Mouse (Mus musculus) kidney, embryonic 15.5 days (tissue): ENCODE results near the gene Umad1. TPM values are rescaled to one million over a fixed set of nuclear protein-coding genes. Genes with fewer than 3 reads are reported as not detected.
"Not testable (repeated sequence)": the region's sequence is repeated elsewhere in the genome, so short reads cannot be mapped to it uniquely, and the experiment has no call there.

ENCODE experiments used
- ATAC-seq: fragments of 200-750 bp; cut with Nextera tagmentation; replicated peaks from 2 replicates; pipeline ENCODE4 v1.8.0; 2017; ENCODE audit warnings: moderate TSS enrichment; ENCODE audit not compliant: low FRiP score
- H3K27ac ChIP-seq: fragments of 300-500 bp; sonication (generic); 2 replicates; pipeline ENCODE4 v1.5.1; 2015; ENCODE audit warnings: mild to moderate bottlenecking, inconsistent platforms
- H3K27me3 ChIP-seq: fragments of 300-500 bp; sonication (generic); 2 replicates; pipeline ENCODE4 v1.6.1; 2015; ENCODE audit warnings: inconsistent platforms
- H3K36me3 ChIP-seq: fragments of 300-500 bp; sonication (generic); 2 replicates; pipeline ENCODE4 v1.6.1; 2015; ENCODE audit warnings: inconsistent platforms
- H3K4me1 ChIP-seq: fragments of 300-500 bp; sonication (generic); 2 replicates; pipeline ENCODE4 v1.6.1; 2015; ENCODE audit warnings: inconsistent platforms
- H3K4me2 ChIP-seq: fragments of 300-500 bp; sonication (generic); 2 replicates; pipeline ENCODE4 v1.6.1; 2015; ENCODE audit warnings: moderate library complexity, mild to moderate bottlenecking, inconsistent platforms
- H3K4me3 ChIP-seq: fragments of 300-500 bp; sonication (generic); replicated peaks from 2 replicates; pipeline ENCODE4 v1.5.1; 2015; ENCODE audit warnings: mild to moderate bottlenecking, inconsistent platforms
- H3K9ac ChIP-seq: fragments of 300-500 bp; sonication (generic); 2 replicates; pipeline ENCODE4 v1.6.1; 2015; ENCODE audit warnings: mild to moderate bottlenecking, inconsistent platforms
- H3K9me3 ChIP-seq: fragments of 300-500 bp; sonication (generic); replicated peaks from 2 replicates; pipeline ENCODE4 v1.6.1; 2016; ENCODE audit warnings: inconsistent platforms
- WGBS: fragments of 180-500 bp; shearing (Covaris S2); methylation state at CpG from one replicate; pipeline ENCODE4 v1.1.7; 2015; ENCODE audit warnings: mixed read lengths; 5-methylcytosine and 5-hydroxymethylcytosine counted together
- polyA plus RNA-seq: library from polyadenylated mRNA; unstranded; fragments of >200 nt; fragmentation: Nextera tagmentation; extraction: Ambion mirVana; gene quantifications from 2 replicates; pipeline ENCODE4 v1.2.1, GENCODE M21; 2015

Gene Umad1
- polyA plus RNA-seq, 1 experiment from 2014 or later, result 24.4 TPM

DNA sequence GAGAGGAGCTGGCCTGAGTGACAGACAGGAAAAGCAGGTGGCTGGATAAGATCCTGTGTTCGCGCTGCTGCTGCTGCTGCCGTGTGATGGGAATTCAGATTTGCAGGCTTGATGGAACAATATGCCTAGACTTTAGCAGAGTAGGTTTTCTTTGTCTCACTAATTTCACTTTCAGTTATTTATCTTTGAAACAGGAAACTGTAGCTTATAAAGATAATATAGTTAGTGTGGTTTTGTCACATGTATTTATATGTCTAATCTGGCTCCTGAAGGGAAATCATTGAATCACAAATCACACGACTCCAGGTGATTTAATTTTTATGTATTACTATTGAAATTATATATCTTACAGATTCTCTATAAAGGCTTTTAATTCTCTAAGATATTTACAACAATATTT is 24.2 kb downstream of the Umad1 start:
- H3K9me3 ChIP-seq, result no peaks in the 10 kb centered on the region
- 86% methylated on average over 4 of the region's 4 CpGs for WGBS
- ATAC-seq, result no peak

GRCm38 (mm10) chr6:8285401-8285960 is 26.4 kb downstream of the Umad1 start:
- Histone ChIP-seq H3K36me3 (no peaks in the 10 kb centered on the region), H3K27me3 (no peaks in the 10 kb centered on the region), H3K4me1 (no peaks in the 10 kb centered on the region), H3K9me3 (no peaks in the 10 kb centered on the region), H3K4me3 (no peak overlapping the region), H3K4me2 (no peak overlapping the region), H3K27ac (no peak overlapping the region), H3K9ac (no peak overlapping the region)
- 56% methylated on average over 3 of the region's 3 CpGs for WGBS
- no peak for ATAC-seq

More for the DNA sequence above, 24.2 kb downstream of the Umad1 start:
- Histone ChIP-seq H3K36me3 (0 out of 2 replicates have a peak, but pooled peaks cover 2% of the 10 kb centered on the region), H3K9ac (no peak overlapping the region), H3K27ac (no peak overlapping the region), H3K4me1 (no peaks in the 10 kb centered on the region), H3K27me3 (no peaks in the 10 kb centered on the region), H3K4me3 (no peak overlapping the region), H3K4me2 (no peak overlapping the region)

DNA sequence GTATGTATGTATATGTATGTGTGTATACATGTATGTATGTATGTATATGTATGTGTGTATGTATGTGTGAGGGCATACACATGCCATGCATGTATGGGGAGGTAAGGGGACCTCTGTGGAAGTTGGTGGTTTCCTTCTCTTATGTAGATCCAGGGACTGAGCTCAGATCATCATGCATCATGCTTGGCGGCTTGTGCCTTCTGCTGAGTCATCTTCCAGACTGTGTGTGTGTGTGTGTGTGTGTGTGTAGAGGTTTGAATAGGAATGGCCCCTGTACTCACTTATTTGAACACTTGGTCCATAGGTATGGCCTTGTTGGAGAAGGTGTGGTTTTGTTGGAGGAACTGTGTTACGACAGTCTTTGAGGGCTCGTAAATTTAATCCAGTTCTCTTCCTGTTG is 27.1 kb downstream of the Umad1 start:
- Histone ChIP-seq H3K27ac (no peak overlapping the region), H3K9me3 (no peaks in the 10 kb centered on the region), H3K9ac (no peak overlapping the region), H3K27me3 (no peaks in the 10 kb centered on the region), H3K4me2 (no peak overlapping the region), H3K36me3 (no peaks in the 10 kb centered on the region), H3K4me3 (no peak overlapping the region), H3K4me1 (no peaks in the 10 kb centered on the region)
- ATAC-seq, result no peak
- WGBS, result 88% methylated on average over 3 of the region's 3 CpGs

GRCm38 (mm10) chr6:8288755-8289580 is 29.9 kb downstream of the Umad1 start:
- no peak for ATAC-seq
- no peak overlapping the region for H3K4me3 ChIP-seq

DNA sequence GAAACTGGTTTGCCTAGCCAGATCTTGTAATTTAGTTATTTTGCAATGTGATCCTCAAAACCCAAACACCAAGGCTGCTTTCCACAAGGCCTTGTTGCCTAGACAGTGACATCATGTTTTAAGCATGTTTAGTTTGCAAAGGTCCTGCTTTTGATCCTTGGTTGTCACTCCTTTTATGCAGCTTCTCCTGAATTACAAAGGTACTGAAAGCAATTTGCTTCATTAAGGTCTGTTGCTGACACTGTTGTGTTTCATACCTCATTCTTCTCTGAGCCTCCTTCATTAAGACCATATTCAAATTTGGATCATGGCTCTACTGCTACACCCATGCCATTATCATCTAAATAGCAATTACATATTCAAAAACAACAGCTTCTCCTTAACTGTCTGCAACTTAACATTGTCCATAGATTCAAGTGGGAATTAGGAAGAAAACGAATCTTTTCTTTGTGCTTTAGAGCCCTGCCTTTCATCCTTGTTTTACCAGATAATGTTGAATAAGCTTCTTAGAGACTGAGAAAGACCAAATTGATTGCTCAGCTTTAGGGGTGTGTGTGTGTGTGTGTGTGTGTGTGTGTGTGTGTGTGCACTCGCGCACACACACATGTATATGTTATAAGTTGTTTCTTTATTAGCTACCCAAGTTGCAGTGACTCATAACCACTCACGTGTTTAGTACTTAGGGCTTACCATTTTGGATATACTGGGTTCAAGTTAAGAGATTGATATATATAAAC is 35.1 kb downstream of the Umad1 start:
- 84% methylated on average over 4 of the region's 4 CpGs for WGBS
- Histone ChIP-seq H3K27ac (no peak overlapping the region), H3K4me3 (no peak overlapping the region), H3K4me1 (no peaks in the 10 kb centered on the region), H3K9ac (no peak overlapping the region), H3K9me3 (no peaks in the 10 kb centered on the region), H3K36me3 (no peaks in the 10 kb centered on the region), H3K27me3 (no peaks in the 10 kb centered on the region), H3K4me2 (no peak overlapping the region)
- ATAC-seq, result no peak

More at GRCm38 (mm10) chr6:8288755-8289580, 29.9 kb downstream of the Umad1 start:
- Histone ChIP-seq H3K9ac (no peak overlapping the region), H3K27me3 (no peaks in the 10 kb centered on the region), H3K9me3 (no peaks in the 10 kb centered on the region), H3K4me1 (no peaks in the 10 kb centered on the region), H3K27ac (no peak overlapping the region), H3K4me2 (no peak overlapping the region), H3K36me3 (no peaks in the 10 kb centered on the region)
- 83% methylated on average over 4 of the region's 4 CpGs for WGBS

DNA sequence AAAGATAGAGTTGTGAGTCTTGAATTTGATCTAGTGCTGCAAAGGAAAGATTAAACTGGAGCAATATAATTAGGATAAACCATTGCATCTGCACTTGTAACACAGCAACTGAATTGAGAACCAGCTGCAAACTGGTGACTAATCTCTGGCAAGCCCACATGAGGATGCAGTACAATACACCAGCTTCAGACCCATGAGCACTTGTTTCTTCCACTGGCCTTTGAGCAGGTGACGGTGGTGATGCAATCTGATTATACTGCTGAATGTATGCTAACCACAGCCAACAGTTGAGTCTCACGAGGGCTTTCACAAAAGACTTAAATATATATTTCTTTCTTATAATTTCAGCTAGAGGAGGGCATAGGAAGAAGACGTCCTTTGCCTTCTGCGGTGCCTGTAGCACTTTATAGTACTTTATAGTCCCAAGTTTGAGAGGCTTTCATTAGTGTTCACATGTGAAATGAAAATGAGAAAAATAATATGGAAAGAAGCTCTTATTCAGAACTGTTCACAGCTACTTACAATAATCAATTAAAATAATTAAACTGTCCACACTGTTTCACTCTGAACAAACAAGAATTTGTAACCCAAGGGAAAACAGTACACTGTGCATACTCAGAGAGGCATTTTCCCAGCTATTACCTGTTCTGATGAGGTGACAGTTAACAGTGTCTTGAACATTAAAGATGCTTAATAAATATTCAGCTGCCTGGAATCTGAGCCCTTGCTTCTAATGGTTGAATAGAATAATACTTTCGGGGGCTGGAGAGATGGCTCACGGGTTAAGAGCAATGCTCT is 40.2 kb downstream of the Umad1 start:
- no peak for ATAC-seq
- WGBS, result 91% methylated on average over 6 of the region's 6 CpGs
- H3K4me2 ChIP-seq, result no peak overlapping the region
- no peaks in the 10 kb centered on the region for H3K9me3 ChIP-seq
- H3K4me3 ChIP-seq, result no peak overlapping the region
- H3K27ac ChIP-seq, result no peak overlapping the region
- no peaks in the 10 kb centered on the region for H3K4me1 ChIP-seq
- no peaks in the 10 kb centered on the region for H3K27me3 ChIP-seq
- H3K9ac ChIP-seq, result no peak overlapping the region
- H3K36me3 ChIP-seq, result no peaks in the 10 kb centered on the region

DNA sequence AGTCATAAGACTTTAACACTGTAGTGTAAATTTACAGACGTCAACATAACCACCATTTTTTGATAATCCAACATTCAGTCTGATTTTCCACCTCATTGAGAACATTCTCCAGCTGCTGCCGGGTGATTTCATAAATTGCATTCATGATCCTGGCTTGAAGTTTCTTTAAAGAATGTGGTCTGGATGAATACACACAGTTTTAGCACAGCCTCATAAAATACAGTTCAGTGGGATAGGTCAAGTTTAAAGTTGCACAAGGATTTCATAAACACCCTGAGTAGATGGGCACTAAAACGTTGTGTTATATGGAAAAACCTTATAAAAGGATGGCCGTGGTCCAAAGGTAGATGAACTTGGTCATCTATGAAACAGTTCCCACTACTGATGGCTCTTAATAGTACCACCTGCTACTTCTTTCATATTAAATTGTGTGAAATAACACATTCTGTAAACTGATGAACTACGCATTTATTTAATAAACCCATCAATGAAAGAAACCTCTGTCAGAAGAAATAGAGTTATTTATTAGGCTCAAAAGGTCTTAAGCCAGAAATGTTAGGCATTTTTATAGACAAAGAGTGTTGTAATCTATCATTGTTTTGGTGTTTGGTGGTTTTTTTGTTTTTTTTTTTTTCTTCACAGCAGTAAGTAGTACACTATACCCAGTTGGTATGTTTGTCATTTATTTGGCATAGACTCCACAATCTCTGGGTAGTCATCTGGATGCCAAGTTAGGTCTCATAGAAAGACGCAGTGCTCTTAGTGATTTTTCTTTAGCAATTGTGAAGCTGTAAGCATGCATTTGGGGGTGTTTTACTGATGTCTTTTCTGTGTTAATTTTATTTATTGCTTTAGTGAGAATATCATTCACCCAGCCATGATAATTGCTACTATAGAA is 49.0 kb downstream of the Umad1 start:
- Histone ChIP-seq H3K9ac (no peak overlapping the region), H3K27ac (no peak overlapping the region), H3K27me3 (no peaks in the 10 kb centered on the region), H3K9me3 (no peaks in the 10 kb centered on the region), H3K36me3 (no peaks in the 10 kb centered on the region), H3K4me2 (no peak overlapping the region), H3K4me1 (no peaks in the 10 kb centered on the region), H3K4me3 (no peak overlapping the region)
- no peak for ATAC-seq
- 69% methylated on average over 6 of the region's 6 CpGs for WGBS

DNA sequence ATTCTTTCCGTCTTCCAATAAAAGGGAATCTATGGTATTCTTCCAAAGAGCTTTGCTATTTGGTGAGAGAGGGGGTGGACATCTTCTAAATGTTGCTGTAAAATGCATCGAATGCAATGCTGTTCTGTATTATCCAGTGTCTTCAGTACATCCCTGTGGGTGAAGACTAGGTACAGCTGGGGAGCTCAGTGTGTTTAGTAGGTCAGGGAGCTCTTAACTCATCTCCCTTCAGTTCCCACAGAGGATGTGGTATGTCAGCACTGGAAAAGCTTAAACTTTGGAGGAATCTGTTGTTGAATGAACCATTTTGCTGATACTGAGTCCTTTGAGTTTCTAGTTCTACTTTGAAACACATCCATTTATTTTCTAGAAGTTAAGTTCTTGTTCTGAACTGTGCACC is 53.5 kb downstream of the Umad1 start:
- ATAC-seq, result no peak
- no peak overlapping the region for H3K4me2 ChIP-seq
- no peaks in the 10 kb centered on the region for H3K36me3 ChIP-seq
- H3K9ac ChIP-seq, result no peak overlapping the region
- no peaks in the 10 kb centered on the region for H3K4me1 ChIP-seq
- no peak overlapping the region for H3K27ac ChIP-seq
- H3K9me3 ChIP-seq, result no peaks in the 10 kb centered on the region
- H3K4me3 ChIP-seq, result no peak overlapping the region
- WGBS, result 86% methylated on average over 2 of the region's 2 CpGs
- no peaks in the 10 kb centered on the region for H3K27me3 ChIP-seq

DNA sequence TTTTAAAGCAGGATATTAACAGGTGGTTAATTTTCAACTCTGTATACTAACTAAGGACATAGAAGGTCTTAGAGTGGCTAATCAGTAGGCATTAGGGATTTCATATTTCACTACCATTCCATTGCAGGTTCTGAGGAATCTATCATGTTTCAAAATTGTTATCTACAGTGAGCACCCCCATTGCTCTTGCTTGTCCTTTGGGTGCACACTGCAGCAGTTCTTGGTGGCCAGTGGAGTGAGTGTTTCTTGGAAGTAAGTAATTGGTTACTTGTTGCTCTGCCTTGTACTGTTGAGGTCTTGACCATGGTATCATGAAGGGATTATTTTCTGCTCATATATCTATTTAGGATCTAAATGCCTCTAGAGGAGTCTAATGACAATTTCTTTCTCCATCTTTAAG is 57.1 kb downstream of the Umad1 start:
- ATAC-seq, result no peak
- Histone ChIP-seq H3K4me2 (no peak overlapping the region), H3K27ac (no peak overlapping the region), H3K4me1 (no peaks in the 10 kb centered on the region), H3K36me3 (no peaks in the 10 kb centered on the region), H3K4me3 (no peak overlapping the region), H3K9me3 (no peaks in the 10 kb centered on the region), H3K9ac (no peak overlapping the region), H3K27me3 (no peaks in the 10 kb centered on the region)

DNA sequence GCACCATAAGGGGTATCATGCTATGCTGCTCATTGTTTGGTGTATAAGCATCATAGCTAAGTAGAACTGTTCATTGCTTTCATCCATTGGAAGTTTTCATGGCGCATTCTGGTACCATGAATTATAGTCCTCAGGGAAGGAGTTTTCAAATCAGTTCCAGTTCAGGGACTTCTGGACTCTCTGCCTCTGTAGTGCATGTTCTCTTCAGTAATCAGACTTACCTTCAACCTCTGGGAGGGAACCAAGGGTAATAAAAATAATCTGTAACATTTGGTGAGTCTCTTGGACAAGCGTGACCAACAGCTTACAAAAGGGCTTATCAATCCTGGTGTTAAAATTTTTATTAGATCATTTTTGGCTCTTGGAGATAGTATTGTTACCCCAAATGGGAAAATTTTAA is 60.5 kb downstream of the Umad1 start:
- no peak overlapping the region for H3K4me3 ChIP-seq
- H3K27ac ChIP-seq, result no peak overlapping the region
- WGBS, result 81% methylated on average over 2 of the region's 2 CpGs
- no peaks in the 10 kb centered on the region for H3K27me3 ChIP-seq
- no peaks in the 10 kb centered on the region for H3K4me1 ChIP-seq
- no peak overlapping the region for H3K9ac ChIP-seq
- ATAC-seq, result no peak
- H3K4me2 ChIP-seq, result no peak overlapping the region
- H3K36me3 ChIP-seq, result no peaks in the 10 kb centered on the region
- no peaks in the 10 kb centered on the region for H3K9me3 ChIP-seq

DNA sequence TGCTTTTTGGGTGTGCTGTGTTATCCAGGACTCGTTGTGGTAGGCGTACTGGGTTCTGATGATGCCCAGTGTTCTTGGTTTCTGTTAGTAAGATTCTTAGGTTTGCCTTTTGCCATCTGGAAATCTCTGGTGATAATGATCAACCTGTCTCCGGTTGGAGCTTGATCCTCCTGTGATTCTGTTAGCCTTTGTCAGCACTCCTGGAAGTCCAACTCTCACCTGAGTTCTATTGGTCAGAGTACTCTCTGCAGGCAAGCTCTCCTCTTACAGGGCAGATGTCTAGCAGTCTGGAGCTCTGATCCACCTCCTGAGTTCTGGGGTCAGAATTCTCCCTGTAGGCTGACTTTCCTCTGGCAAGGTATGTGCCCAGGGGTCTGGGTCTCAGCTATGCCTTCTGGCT is 72.4 kb downstream of the Umad1 start:
- H3K36me3 ChIP-seq, H3K4me2 ChIP-seq, H3K27me3 ChIP-seq, H3K4me3 ChIP-seq, ATAC-seq, H3K9ac ChIP-seq, H3K9me3 ChIP-seq, H3K27ac ChIP-seq, H3K4me1 ChIP-seq: not testable (repeated sequence)
- 95% methylated on average over 3 of the region's 3 CpGs for WGBS
